15 mouse cellular contexts compared by ENCODE assay signal in the genomic region with DNA sequence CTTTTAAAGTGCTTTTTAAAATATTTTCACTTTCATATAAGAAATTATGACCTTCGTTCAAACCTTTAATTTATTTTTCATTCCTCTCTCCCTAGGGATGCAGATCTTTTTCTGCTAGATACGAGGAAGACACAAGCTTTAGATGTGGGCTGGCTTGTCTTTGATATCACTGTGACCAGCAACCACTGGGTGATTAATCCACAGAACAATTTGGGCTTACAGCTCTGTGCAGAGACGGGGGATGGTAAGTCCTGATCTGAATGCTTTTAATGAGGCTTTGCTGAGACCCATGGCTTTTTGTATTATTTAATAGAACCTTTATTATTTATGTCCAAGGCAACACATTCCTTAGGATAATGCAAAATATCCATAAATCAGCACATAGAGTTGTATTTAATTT.
"Had no signal": no experiment of that assay in that cellular context is flagged by ENCODE, and none has a peak within 500 bp of the region (broad histone marks: within the 10 kb centered on the region; RNA-seq: fewer than 3 reads in every experiment).

No protein-coding gene starts in this region.

- H3K36me3 ChIP-seq: liver, embryonic 13.5 days; neural tube, embryonic 13.5 days; stomach, embryonic 15.5 days had no signal

- H3K4me2 ChIP-seq: liver, embryonic 13.5 days; neural tube, embryonic 13.5 days; stomach, embryonic 15.5 days had no signal

- H3K9ac ChIP-seq: liver, embryonic 13.5 days; neural tube, embryonic 13.5 days; stomach, embryonic 15.5 days had no signal

- H3K27ac ChIP-seq: kidney, postnatal 0 days; liver, embryonic 13.5 days; neural tube, embryonic 13.5 days; stomach, embryonic 15.5 days had no signal

- H3K4me3 ChIP-seq: liver, embryonic 13.5 days; neural tube, embryonic 13.5 days; stomach, embryonic 15.5 days had no signal

- ATAC-seq: intestine, postnatal 0 days had no signal

- H3K27me3 ChIP-seq: liver, embryonic 13.5 days; neural tube, embryonic 13.5 days; stomach, embryonic 15.5 days had no signal

- DNase-seq: kidney, adult 2 months; kidney, postnatal 25 days; layer of hippocampus, adult 9-11 months; liver, embryonic 13.5 days; lung, adult 2 months; lung, postnatal 14 days; lung, postnatal 4 days; retina, postnatal 1 day; right cerebral cortex, postnatal 25 days; spleen, adult 18-20 months; thymus, postnatal 36 days had no signal

- H3K9me3 ChIP-seq: liver, embryonic 13.5 days; neural tube, embryonic 13.5 days; stomach, embryonic 15.5 days had no signal

- H3K4me1 ChIP-seq: liver, embryonic 13.5 days; neural tube, embryonic 13.5 days; stomach, embryonic 15.5 days had no signal
